Mouse (Mus musculus) liver, embryonic 14.5 days (tissue): Measurements from ENCODE around the gene Nop14.

Experiments used
- CTCF ChIP-seq: IDR thresholded peaks from 2 replicates; pipeline ENCODE4 v1.5.1; 2016; ENCODE audit warnings: antibody characterized with exemption, low read depth, control low read depth
- EP300 ChIP-seq: IDR thresholded peaks from 2 replicates; pipeline ENCODE4 v1.6.1; 2016; ENCODE audit warnings: antibody characterized with exemption, low read depth

GRCm38 (mm10) chr5:34609966-34610365 lies 50.0 kb downstream of the Nop14 start:
- TF ChIP-seq CTCF (no peak), EP300 (no peak)
